Mouse (Mus musculus) neural tube, postnatal 0 days (tissue): ENCODE results near the gene Sned1. TPM values are rescaled to one million over a fixed set of nuclear protein-coding genes. Genes with fewer than 3 reads are reported as not detected.

Experiments
- microRNA-seq: library from miRNA; unstranded; fragments of <30 nt; microRNA quantifications from one replicate; pipeline ENCODE4, GENCODE M21; 2016
- polyA plus RNA-seq: library from polyadenylated mRNA; unstranded; fragments of >200 nt; fragmentation: Nextera tagmentation; extraction: Ambion mirVana; gene quantifications from 2 replicates; pipeline ENCODE4 v1.2.1, GENCODE M21; 2015

The Sned1 gene
- polyA plus RNA-seq: 5.1 and 6.7 TPM in 2 replicates

GRCm38 (mm10) chr1:93235576-93236544 lies at the start of gene Sned1:
TSS of gene Sned1 (plus strand) at chr1:93235841.

GRCm38 (mm10) chr1:93305581-93306337 lies 70.1 kb downstream of the Sned1 start, which contains the start of gene Mterf4:
TSS of gene Mterf4 (minus strand) at chr1:93305915.

GRCm38 (mm10) chr1:93342648-93343503 lies 107.2 kb downstream of the Sned1 start, which contains the start of the genes Ppp1r7 and Pask:
TSS of gene Ppp1r7 (plus strand) at chr1:93342854.
TSS of gene Pask (minus strand) at chr1:93343482.

Small RNA genes within 50 kb of the gene (microRNA-seq; reads per million reads assigned to microRNA genes)
- gene Mir6901 (not detected), gene Mir6902 (not detected)

Other genes with a start within 250 kb of the Sned1 start
- not detected in 2 replicates for gene Aqp12, start 229.5 kb upstream of the Sned1 start, polyA plus RNA-seq
- gene Kif1a, start 133.9 kb upstream of the Sned1 start, polyA plus RNA-seq: 639 and 734 TPM in 2 replicates
- 0.18 TPM in 1 of 2 replicates, not detected in the other for gene Agxt, start 100.6 kb upstream of the Sned1 start, polyA plus RNA-seq
- gene 2310007B03Rik, start 74.9 kb upstream of the Sned1 start, polyA plus RNA-seq: 0.10 TPM in 1 of 2 replicates, not detected in the other
- 0.28 and 0.34 TPM in 2 replicates for gene Crocc2, start 67.1 kb upstream of the Sned1 start, polyA plus RNA-seq
- gene Mterf4, start 70.1 kb downstream of the Sned1 start, polyA plus RNA-seq: 24.1 and 24.9 TPM in 2 replicates
- gene Ppp1r7, start 107.0 kb downstream of the Sned1 start, polyA plus RNA-seq: 57.8 and 62.7 TPM in 2 replicates
- gene Pask, start 107.6 kb downstream of the Sned1 start, polyA plus RNA-seq: 1.8 and 4.1 TPM in 2 replicates
- 2.7 and 3.2 TPM in 2 replicates for gene Ano7, start 138.1 kb downstream of the Sned1 start, polyA plus RNA-seq
- 90.0 and 105 TPM in 2 replicates for gene Hdlbp, start 243.0 kb downstream of the Sned1 start, polyA plus RNA-seq